Mouse (Mus musculus) forebrain, embryonic 15.5 days (tissue): ENCODE measurements around the gene Rtp1. TPM values are rescaled to one million over a fixed set of nuclear protein-coding genes. Genes with fewer than 3 reads are reported as not detected.
A peak's percentile ranks its signal among the peaks of the same experiment; 100 is the strongest.

Experiments
- ATAC-seq: fragments of 200-750 bp; cut with Nextera tagmentation; replicated peaks from 2 replicates; pipeline ENCODE4 v1.8.0; 2017; ENCODE audit warnings: mild to moderate bottlenecking, moderate TSS enrichment, moderate library complexity
- H3K27ac ChIP-seq: fragments of 300-500 bp; sonication (generic); replicated peaks from 2 replicates; pipeline ENCODE4 v1.5.1; 2015; ENCODE audit warnings: mild to moderate bottlenecking, inconsistent platforms
- H3K27me3 ChIP-seq: fragments of 300-500 bp; sonication (generic); 2 replicates; pipeline ENCODE4 v1.6.1; 2015; ENCODE audit warnings: inconsistent platforms
- H3K36me3 ChIP-seq: fragments of 300-500 bp; sonication (generic); 2 replicates; pipeline ENCODE4 v1.6.1; 2015; ENCODE audit warnings: mild to moderate bottlenecking, inconsistent platforms
- H3K4me1 ChIP-seq: fragments of 300-500 bp; sonication (generic); 2 replicates; pipeline ENCODE4 v1.6.1; 2015; ENCODE audit warnings: inconsistent platforms
- H3K4me2 ChIP-seq: fragments of 300-500 bp; sonication (generic); replicated peaks from 2 replicates; pipeline ENCODE4 v1.6.1; 2015; ENCODE audit warnings: mild to moderate bottlenecking, inconsistent platforms
- H3K4me3 ChIP-seq: fragments of 300-500 bp; sonication (generic); 2 replicates; pipeline ENCODE4 v1.5.1; 2015; ENCODE audit warnings: mild to moderate bottlenecking, inconsistent platforms
- H3K9ac ChIP-seq: fragments of 300-500 bp; sonication (generic); replicated peaks from 2 replicates; pipeline ENCODE4 v1.6.1; 2015; ENCODE audit warnings: mild to moderate bottlenecking, inconsistent platforms
- H3K9me3 ChIP-seq: fragments of 300-500 bp; sonication (generic); 2 replicates; pipeline ENCODE4 v1.6.1; 2016; ENCODE audit warnings: inconsistent platforms
- WGBS: fragments of 180-500 bp; shearing (Covaris S2); methylation state at CpG from one replicate; pipeline ENCODE4 v1.1.7; 2015; ENCODE audit warnings: mixed read lengths; 5-methylcytosine and 5-hydroxymethylcytosine counted together
- polyA plus RNA-seq: library from polyadenylated mRNA; unstranded; fragments of >200 nt; fragmentation: Nextera tagmentation; extraction: Ambion mirVana; gene quantifications from 2 replicates; pipeline ENCODE4 v1.2.1, GENCODE M21; 2015

Rtp1 gene
- polyA plus RNA-seq, 1 experiment from 2014 or later: 0.05 TPM

DNA sequence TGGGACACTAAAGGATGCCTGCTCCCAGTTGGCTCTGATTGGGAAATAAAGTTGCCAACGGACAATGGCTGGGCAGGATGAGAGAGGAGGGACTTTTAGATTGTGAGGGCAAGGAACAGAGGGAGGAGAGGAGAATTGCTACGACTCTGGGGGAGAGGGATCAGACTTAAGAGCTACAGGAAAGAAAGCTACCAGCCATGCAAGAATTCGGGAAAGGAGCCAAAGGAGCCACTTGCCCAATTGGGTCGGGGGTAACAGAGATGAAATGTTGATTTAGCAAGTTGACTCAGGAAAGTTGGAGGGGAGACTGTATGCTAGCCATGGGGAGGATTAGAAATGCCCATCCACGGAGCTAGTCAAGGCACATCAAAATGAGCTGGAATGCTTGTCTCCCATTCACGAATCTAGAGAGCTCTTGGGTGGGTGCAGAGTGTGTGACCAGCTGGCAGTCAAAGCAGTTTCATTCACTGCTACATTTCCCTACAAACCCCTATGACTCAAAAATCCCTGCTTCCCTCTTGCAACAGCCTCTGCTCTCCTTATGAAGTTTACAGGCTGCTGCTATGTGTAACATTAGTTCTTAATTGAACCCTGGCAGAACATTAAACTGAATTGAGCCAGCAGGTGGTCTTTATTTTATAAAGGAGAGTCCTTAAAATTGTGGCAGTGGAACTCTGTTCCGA, 30.1 kb downstream of the Rtp1 start:
- no peak overlapping the region for H3K4me2 ChIP-seq
- no peak overlapping the region for H3K9ac ChIP-seq
- no peak for ATAC-seq
- 47% methylated on average over 7 of the region's 7 CpGs for WGBS
- no peak overlapping the region for H3K27ac ChIP-seq
- no peaks in the 10 kb centered on the region for H3K36me3 ChIP-seq
- H3K4me3 ChIP-seq: no peak overlapping the region
- no peaks in the 10 kb centered on the region for H3K9me3 ChIP-seq
- H3K27me3 ChIP-seq: no peaks in the 10 kb centered on the region
- no peaks in the 10 kb centered on the region for H3K4me1 ChIP-seq

DNA sequence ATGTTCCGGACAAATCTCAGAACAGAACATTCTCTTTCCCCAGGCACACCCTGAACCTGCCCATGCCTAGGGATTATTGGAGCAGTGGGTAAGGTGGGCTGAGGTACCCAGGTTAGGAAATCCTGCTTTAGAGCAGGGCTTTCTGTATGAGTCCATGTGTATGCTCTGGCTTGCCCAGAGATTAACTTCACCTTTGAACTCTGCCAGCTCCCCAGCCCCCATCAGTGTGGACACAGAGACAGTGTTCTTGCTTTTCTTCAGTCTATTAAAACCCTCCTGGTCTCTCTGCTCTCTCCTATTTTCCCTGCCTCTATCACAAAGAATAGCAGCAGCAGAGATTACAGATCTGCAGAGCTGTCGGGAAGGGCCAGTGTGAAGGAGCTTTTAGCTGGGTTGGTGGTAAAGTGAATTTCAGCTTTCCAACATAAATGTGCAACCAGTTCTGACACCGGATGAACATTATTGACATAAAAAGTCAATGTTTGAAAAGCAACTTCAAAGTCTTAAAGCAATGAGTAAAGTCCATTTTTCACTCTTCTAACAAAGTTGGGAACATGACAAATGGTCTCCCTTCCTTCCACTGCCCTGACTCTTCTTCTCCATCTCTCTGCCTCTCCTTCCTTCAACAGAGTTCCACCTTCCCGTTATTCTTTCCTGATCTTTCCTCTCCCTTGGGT, 34.9 kb downstream of the Rtp1 start:
- H3K4me3 ChIP-seq: no peak overlapping the region
- H3K27ac ChIP-seq: no peak overlapping the region
- H3K9ac ChIP-seq: no peak overlapping the region
- 86% methylated on average over 4 of the region's 4 CpGs for WGBS
- no peak for ATAC-seq
- H3K4me2 ChIP-seq: no peak overlapping the region
- H3K27me3 ChIP-seq: no peaks in the 10 kb centered on the region
- no peaks in the 10 kb centered on the region for H3K36me3 ChIP-seq
- no peaks in the 10 kb centered on the region for H3K4me1 ChIP-seq
- H3K9me3 ChIP-seq: no peaks in the 10 kb centered on the region

DNA sequence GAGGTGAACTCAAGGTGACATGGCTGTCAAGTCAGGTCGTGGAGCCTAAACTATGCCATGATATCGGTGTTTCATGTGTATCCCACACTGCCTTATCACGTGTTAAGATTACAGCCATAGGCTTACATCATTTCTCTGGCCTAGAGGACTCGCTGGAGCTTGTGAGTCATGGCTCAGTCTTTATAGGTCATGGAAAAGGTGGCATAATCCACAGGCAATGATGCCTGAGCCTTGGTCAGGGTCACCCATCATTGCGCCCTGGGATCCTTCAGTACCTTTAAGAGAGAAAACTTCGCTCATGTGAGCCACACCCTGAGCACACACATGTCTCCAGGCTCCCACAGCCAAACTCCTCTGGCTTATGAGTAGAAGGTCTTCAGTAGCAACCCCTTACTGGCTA, 42.6 kb downstream of the Rtp1 start:
- no peak for ATAC-seq
- H3K4me1 ChIP-seq: no peaks in the 10 kb centered on the region
- no peaks in the 10 kb centered on the region for H3K9me3 ChIP-seq
- H3K27me3 ChIP-seq: no peaks in the 10 kb centered on the region
- H3K4me3 ChIP-seq: no peak overlapping the region
- peaks cover 15% of the 10 kb centered on the region; the same call in 1 of the 2 replicates for H3K36me3 ChIP-seq
- WGBS: 94% methylated on average over 6 of the region's 6 CpGs
- H3K9ac ChIP-seq: no peak overlapping the region
- no peak overlapping the region for H3K4me2 ChIP-seq
- no peak overlapping the region for H3K27ac ChIP-seq

DNA sequence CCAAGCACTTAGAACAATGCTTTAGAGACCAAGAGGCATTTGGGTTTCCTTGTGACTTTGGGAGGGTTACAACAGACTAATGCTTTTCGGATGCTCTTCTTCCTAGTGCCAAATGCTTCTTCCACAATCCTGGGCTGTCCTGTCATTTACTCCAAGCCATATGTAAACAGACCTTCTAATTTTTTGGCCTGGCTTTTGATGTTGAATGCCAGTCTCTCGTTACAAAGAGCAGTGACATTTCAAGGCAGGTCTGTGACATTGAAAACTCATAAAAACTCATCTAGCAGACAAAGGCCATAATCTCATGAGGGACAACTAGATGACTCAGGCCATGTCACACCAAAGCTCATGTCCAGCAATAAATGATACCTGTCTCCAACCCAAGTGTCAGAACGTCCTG, 43.1 kb downstream of the Rtp1 start:
- Histone ChIP-seq H3K27me3 (no peaks in the 10 kb centered on the region), H3K9me3 (no peaks in the 10 kb centered on the region), H3K27ac (no peak overlapping the region), H3K36me3 (peaks cover 15% of the 10 kb centered on the region; the same call in 1 of the 2 replicates), H3K4me2 (no peak overlapping the region), H3K4me1 (no peaks in the 10 kb centered on the region), H3K4me3 (no peak overlapping the region), H3K9ac (no peak overlapping the region)
- WGBS: 67% methylated on average over 3 of the region's 3 CpGs
- no peak for ATAC-seq

DNA sequence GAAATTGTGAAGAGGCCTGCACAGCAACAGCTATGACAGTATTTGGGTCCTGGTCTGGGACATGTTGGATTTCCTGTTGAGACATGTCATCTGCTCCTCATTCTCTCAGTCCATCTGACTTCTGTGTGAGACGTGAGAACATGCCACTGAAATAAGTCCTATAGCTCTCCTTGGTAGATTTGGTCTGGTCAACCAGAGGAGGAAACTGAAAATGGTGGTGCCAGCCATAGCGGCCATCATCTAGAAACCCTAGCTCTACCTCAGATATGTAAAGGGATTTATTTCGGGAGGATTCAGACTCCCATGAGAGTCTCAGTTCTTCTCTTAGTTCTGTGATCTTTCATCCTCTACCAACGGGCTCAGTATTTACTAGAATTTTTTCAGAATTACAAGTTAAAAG, 46.7 kb downstream of the Rtp1 start:
- no peaks in the 10 kb centered on the region for H3K9me3 ChIP-seq
- no peak overlapping the region for H3K4me3 ChIP-seq
- H3K27ac ChIP-seq: no peak overlapping the region
- peaks cover 10% of the 10 kb centered on the region; the same call in 1 of the 2 replicates for H3K36me3 ChIP-seq
- H3K27me3 ChIP-seq: no peaks in the 10 kb centered on the region
- no peak for ATAC-seq
- 95% methylated on average over 4 of the region's 4 CpGs for WGBS
- H3K4me1 ChIP-seq: no peaks in the 10 kb centered on the region
- no peak overlapping the region for H3K9ac ChIP-seq
- H3K4me2 ChIP-seq: no peak overlapping the region

DNA sequence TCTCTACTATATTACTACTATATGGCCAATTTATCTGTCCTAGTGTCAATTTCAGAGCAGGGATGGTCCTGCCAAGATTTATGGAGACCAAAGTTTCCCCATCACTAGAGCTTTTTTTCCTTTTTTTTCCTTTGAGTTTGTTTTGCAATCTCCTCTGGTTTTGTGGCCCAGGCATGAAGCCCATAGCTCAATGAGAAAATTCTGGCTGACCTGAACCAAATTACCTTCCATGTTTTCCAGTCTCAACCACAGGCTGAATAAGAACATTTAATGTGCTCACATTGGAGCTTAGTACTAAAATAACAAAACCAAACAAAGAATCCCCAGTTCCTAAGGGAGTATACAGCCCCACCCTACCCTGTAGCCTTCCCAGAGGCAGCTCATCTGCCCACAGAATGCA, 47.7 kb downstream of the Rtp1 start:
- H3K36me3 ChIP-seq: peaks cover 7% of the 10 kb centered on the region; the same call in 1 of the 2 replicates
- H3K4me2 ChIP-seq: no peak overlapping the region
- H3K4me1 ChIP-seq: no peaks in the 10 kb centered on the region
- no peak for ATAC-seq
- H3K9ac ChIP-seq: no peak overlapping the region
- no peaks in the 10 kb centered on the region for H3K9me3 ChIP-seq
- H3K27ac ChIP-seq: no peak overlapping the region
- no peaks in the 10 kb centered on the region for H3K27me3 ChIP-seq
- H3K4me3 ChIP-seq: no peak overlapping the region

DNA sequence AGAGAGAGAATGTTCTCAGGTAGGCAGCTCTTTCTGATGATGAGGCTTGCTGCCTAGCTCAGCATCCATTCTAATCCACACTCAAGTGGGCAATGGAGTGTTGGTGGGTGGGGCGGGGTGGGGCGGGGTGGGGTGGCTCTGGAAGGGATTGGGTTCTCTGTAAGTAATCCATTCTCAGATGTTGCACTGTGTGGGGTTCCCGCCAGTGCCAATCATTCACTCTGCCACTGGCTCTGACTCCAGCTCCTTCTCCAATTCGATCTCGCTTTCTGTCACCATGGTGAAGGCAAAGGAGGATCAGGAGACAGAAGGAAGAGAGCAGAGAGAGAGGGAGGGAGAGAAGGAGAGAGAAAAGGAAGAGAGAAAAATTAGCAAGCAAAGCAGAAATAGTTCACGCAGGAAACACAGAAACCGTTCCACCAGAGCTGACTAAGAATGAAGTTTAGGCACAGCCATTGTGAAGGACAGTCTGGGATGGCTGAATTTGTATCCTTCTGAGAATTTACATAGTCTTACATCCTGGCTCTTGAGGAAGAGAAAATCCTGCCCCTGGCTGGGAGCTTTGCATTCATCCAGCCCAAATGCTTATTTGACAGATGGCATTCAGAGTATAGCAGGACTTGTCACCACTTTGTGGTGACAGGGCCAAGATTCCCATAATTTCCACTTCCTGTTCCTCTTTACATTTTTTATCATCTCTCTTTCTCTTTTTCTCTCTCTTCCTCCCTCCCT, 51.1 kb downstream of the Rtp1 start:
- no peaks in the 10 kb centered on the region for H3K9me3 ChIP-seq
- H3K9ac ChIP-seq: no peak overlapping the region
- H3K27me3 ChIP-seq: no peaks in the 10 kb centered on the region
- peak overlapping the region; percentile 44; the same call in 1 of the 2 replicates for H3K27ac ChIP-seq
- peaks cover 21% of the 10 kb centered on the region for H3K36me3 ChIP-seq
- 68% methylated on average over 7 of the region's 7 CpGs for WGBS
- H3K4me2 ChIP-seq: no peak overlapping the region
- H3K4me3 ChIP-seq: no peak overlapping the region
- H3K4me1 ChIP-seq: no peaks in the 10 kb centered on the region
- peak; percentile 65 for ATAC-seq

DNA sequence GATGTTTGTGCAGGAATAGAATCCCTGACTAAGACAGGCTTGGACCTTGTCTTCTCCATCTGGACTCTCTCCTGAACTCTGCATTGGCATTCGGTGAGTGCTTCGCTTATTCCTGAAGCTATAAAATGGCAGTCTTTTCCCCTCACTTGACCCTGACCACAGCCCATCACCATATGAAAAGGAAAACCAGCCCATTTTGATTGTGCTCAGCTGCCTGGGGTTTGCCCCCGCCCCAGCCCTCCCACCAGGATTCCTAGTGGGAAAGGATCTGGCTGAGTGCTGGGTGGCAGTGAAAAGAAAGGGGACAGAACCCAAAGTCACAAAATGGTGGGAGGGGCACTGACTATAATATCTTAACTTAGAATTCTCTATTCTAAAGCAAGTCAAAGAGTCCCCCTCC, 53.3 kb downstream of the Rtp1 start:
- H3K9me3 ChIP-seq: no peaks in the 10 kb centered on the region
- no peak overlapping the region for H3K4me2 ChIP-seq
- 49% methylated on average over 3 of the region's 3 CpGs for WGBS
- H3K27ac ChIP-seq: no peak overlapping the region
- H3K27me3 ChIP-seq: no peaks in the 10 kb centered on the region
- peaks cover 28% of the 10 kb centered on the region for H3K36me3 ChIP-seq
- H3K4me3 ChIP-seq: no peak overlapping the region
- no peak for ATAC-seq
- H3K9ac ChIP-seq: no peak overlapping the region
- no peaks in the 10 kb centered on the region for H3K4me1 ChIP-seq

DNA sequence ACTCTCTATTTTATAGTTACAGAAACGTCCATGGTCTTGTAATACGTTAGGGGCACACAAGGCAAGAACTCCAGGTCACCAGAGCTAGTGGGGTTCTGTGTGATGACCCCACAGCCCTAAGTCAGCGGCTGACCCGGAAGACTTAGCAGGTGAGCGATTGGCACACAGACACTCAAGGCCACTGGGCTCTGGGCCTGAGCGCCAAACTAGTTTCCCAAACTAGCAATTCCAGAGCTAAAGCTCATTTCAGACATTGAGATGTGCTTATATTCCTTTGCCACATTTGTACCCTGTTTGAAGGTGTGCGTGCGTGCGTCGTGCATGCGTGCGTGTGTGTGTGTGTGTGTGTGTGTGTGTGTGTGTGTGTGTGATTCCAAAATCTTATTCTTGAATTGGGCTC, 53.9 kb downstream of the Rtp1 start:
- H3K9me3 ChIP-seq: no peaks in the 10 kb centered on the region
- no peaks in the 10 kb centered on the region for H3K4me1 ChIP-seq
- H3K4me3 ChIP-seq: no peak overlapping the region
- H3K27ac ChIP-seq: no peak overlapping the region
- no peak overlapping the region for H3K9ac ChIP-seq
- no peak overlapping the region for H3K4me2 ChIP-seq
- H3K27me3 ChIP-seq: no peaks in the 10 kb centered on the region
- ATAC-seq: no peak
- WGBS: 91% methylated on average over 12 of the region's 12 CpGs
- H3K36me3 ChIP-seq: peaks cover 35% of the 10 kb centered on the region

DNA sequence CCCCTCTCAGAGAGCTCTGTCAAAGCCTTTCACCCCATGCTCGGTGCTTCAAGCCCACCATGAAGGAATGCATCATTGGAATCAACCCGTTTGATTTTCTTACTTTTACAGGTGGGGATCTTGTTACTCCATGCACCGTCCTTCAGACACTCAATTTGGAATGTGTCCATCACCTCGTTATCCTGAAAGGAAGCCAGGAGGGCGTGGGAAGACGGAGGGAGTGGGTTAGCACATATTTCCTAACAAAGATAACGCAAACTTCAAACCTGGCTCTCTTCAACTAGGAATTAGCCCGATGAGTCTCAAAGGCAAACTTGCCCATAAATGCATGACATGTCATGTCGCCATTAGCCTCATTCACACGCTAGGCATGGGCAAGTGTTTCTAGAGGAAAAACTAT, 54.4 kb downstream of the Rtp1 start:
- 66% methylated on average over 10 of the region's 10 CpGs for WGBS
- Histone ChIP-seq H3K4me1 (no peaks in the 10 kb centered on the region), H3K4me3 (no peak overlapping the region), H3K27ac (no peak overlapping the region), H3K27me3 (no peaks in the 10 kb centered on the region), H3K9ac (no peak overlapping the region), H3K4me2 (no peak overlapping the region), H3K36me3 (peaks cover 35% of the 10 kb centered on the region), H3K9me3 (no peaks in the 10 kb centered on the region)
- ATAC-seq: no peak
